Mouse (Mus musculus): ENCODE measurements around the gene Trim40. TPM values are rescaled to one million over a fixed set of nuclear protein-coding genes. Genes with fewer than 3 reads are reported as not detected.

Gene Trim40
- polyA plus RNA-seq, 1 experiment from 2014 or later = not detected

- Histone ChIP-seq H3K4me2 (replicated peaks) (no peak overlapping the region), H3K4me1 (no peaks in the 10 kb centered on the region), H3K27me3 (0 out of 2 replicates have a peak, but pooled peaks cover under 1% of the 10 kb centered on the region), H3K27ac (no peak overlapping the region), H3K4me3 (no peak overlapping the region), H3K36me3 (no peaks in the 10 kb centered on the region), H3K9me3 (replicated peaks) (no peaks in the 10 kb centered on the region), H3K9ac (no peak overlapping the region)
- WGBS = 93% methylated on average over 12 of the region's 12 CpGs
- ATAC-seq (ENCODE audit: low FRiP score) = no peak
Observed at GRCm38 (mm10) chr17:36885132-36885790, 4.7 kb downstream of the Trim40 start.

DNA sequence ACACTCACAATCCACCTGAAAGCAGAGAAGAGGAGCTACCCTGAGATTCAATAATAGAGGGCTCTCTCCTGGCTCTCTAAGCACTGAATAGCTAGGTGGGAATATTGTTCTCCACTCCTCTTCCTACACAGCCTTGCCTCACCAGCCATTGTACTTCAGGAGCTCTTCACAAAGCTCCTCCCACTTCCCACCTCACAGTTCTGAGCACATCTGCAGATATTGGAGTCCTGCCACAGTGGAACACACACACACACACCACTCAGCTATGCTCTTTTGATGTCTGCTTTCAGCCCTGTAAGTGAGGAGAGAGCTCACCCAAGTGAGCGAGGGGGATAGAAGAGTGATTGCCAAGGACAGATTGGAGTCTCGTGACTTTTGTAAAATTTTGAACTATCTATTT is 6.6 kb downstream of the Trim40 start:
- WGBS = 87% methylated on average over 2 of the region's 2 CpGs
- Histone ChIP-seq H3K4me2 (replicated peaks) (no peak overlapping the region), H3K9ac (no peak overlapping the region)

DNA sequence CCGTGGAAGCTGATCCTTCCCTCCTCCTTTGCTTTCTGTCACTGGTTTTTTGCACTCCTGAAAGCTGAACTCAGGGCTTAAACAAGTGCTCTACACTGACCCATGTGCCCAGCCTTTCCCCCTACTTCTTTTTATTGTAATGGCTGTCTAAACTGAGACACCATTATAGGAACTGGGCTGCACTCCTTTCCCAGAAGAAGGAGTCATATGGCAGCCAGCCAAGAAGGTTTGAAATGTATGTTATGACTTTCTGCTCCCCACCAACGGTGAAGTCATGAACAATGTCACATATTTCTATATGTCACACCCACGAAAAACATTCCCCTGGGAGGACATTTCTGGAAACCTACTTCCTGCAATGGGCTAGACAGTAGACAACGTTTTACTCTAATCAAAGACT is 15.3 kb downstream of the Trim40 start:
- Histone ChIP-seq H3K9me3 (replicated peaks) (no peaks in the 10 kb centered on the region), H3K9ac (no peak overlapping the region), H3K36me3 (no peaks in the 10 kb centered on the region), H3K4me3 (no peak overlapping the region), H3K27ac (no peak overlapping the region), H3K4me2 (replicated peaks) (no peak overlapping the region), H3K4me1 (no peaks in the 10 kb centered on the region), H3K27me3 (no peaks in the 10 kb centered on the region)
- WGBS = 63% methylated on average over 4 of the region's 4 CpGs
- no peak for ATAC-seq (ENCODE audit: low FRiP score)

More for the DNA sequence above, 6.6 kb downstream of the Trim40 start:
- H3K4me3 ChIP-seq = no peak overlapping the region
- H3K4me1 ChIP-seq = no peaks in the 10 kb centered on the region
- ATAC-seq (ENCODE audit: low FRiP score) = no peak
- H3K27me3 ChIP-seq = no peaks in the 10 kb centered on the region
- H3K27ac ChIP-seq = no peak overlapping the region
- no peaks in the 10 kb centered on the region for H3K36me3 ChIP-seq
- H3K9me3 ChIP-seq (replicated peaks) = no peaks in the 10 kb centered on the region

GRCm38 (mm10) chr17:36869955-36870810 is 19.7 kb downstream of the Trim40 start:
- no peaks in the 10 kb centered on the region for H3K36me3 ChIP-seq
- 0 out of 2 replicates have a peak, but pooled peaks cover 7% of the 10 kb centered on the region for H3K4me1 ChIP-seq
- H3K27ac ChIP-seq = no peak overlapping the region
- H3K4me2 ChIP-seq (replicated peaks) = no peak overlapping the region
- no peak overlapping the region for H3K9ac ChIP-seq
- H3K27me3 ChIP-seq = peaks cover 17% of the 10 kb centered on the region
- WGBS = 78% methylated on average over 25 of the region's 25 CpGs
- no peak for ATAC-seq (ENCODE audit: low FRiP score)
- H3K9me3 ChIP-seq (replicated peaks) = no peaks in the 10 kb centered on the region
- no peak overlapping the region for H3K4me3 ChIP-seq

- Histone ChIP-seq H3K36me3 (no peaks in the 10 kb centered on the region), H3K4me1 (0 out of 2 replicates have a peak, but pooled peaks cover 7% of the 10 kb centered on the region), H3K9ac (no peak within 1 kb of the TSS), H3K27me3 (peaks cover 17% of the 10 kb centered on the region), H3K27ac (no peak within 1 kb of the TSS), H3K9me3 (replicated peaks) (no peaks in the 10 kb centered on the region), H3K4me3 (no peak within 1 kb of the TSS), H3K4me2 (replicated peaks) (no peak within 1 kb of the TSS)
- no peak for ATAC-seq (ENCODE audit: low FRiP score)
- 82% methylated on average over 4 of the region's 4 CpGs for whole genome bisulfite sequencing
Observed at GRCm38 (mm10) chr17:36869284-36869954, 20.5 kb downstream of the Trim40 start, which contains the start of gene Trim10. Gene Trim10 (plus strand): TSS chr17:36869574.

GRCm38 (mm10) chr17:36868836-36869235 is 21.1 kb downstream of the Trim40 start:
- Histone ChIP-seq H3K4me1 (0 out of 2 replicates have a peak, but pooled peaks cover 7% of the 10 kb centered on the region), H3K9me3 (replicated peaks) (no peaks in the 10 kb centered on the region), H3K4me3 (no peak overlapping the region), H3K36me3 (no peaks in the 10 kb centered on the region), H3K27me3 (peaks cover 17% of the 10 kb centered on the region), H3K4me2 (replicated peaks) (no peak overlapping the region), H3K9ac (no peak overlapping the region), H3K27ac (no peak overlapping the region)
- WGBS = 78% methylated on average over 2 of the region's 2 CpGs
- ATAC-seq (ENCODE audit: low FRiP score) = no peak

GRCm38 (mm10) chr17:36866719-36867527 is 23.0 kb downstream of the Trim40 start, which contains the start of gene Trim15:
Gene Trim15 (minus strand): TSS chr17:36867210.
- no peak within 1 kb of the TSS for H3K27ac ChIP-seq
- no peaks in the 10 kb centered on the region for H3K9me3 ChIP-seq (replicated peaks)
- H3K4me1 ChIP-seq = 0 out of 2 replicates have a peak, but pooled peaks cover 7% of the 10 kb centered on the region
- 16% methylated on average over 29 of the region's 29 CpGs for WGBS
- H3K4me3 ChIP-seq = peak within 1 kb of the TSS; percentile 13; the same call in 1 of the 2 replicates
- H3K36me3 ChIP-seq = no peaks in the 10 kb centered on the region
- no peak for ATAC-seq (ENCODE audit: low FRiP score)
- H3K9ac ChIP-seq = 0 out of 2 replicates have a peak within 1 kb of the TSS, but pooled peaks have one; percentile 2
- peaks cover 17% of the 10 kb centered on the region for H3K27me3 ChIP-seq
- peak within 1 kb of the TSS; percentile 44 for H3K4me2 ChIP-seq (replicated peaks)

- 0 out of 2 replicates have a peak, but pooled peaks cover under 1% of the 10 kb centered on the region for H3K4me1 ChIP-seq
- no peak overlapping the region for H3K4me2 ChIP-seq (replicated peaks)
- H3K27ac ChIP-seq = no peak overlapping the region
- H3K4me3 ChIP-seq = no peak overlapping the region
- H3K36me3 ChIP-seq = peaks cover 30% of the 10 kb centered on the region
- peaks cover 5% of the 10 kb centered on the region for H3K27me3 ChIP-seq
- H3K9ac ChIP-seq = no peak overlapping the region
- WGBS = 64% methylated on average over 2 of the region's 2 CpGs
- H3K9me3 ChIP-seq (replicated peaks) = no peaks in the 10 kb centered on the region
- no peak for ATAC-seq (ENCODE audit: low FRiP score)
Observed at GRCm38 (mm10) chr17:36861680-36862079, 28.2 kb downstream of the Trim40 start.

DNA sequence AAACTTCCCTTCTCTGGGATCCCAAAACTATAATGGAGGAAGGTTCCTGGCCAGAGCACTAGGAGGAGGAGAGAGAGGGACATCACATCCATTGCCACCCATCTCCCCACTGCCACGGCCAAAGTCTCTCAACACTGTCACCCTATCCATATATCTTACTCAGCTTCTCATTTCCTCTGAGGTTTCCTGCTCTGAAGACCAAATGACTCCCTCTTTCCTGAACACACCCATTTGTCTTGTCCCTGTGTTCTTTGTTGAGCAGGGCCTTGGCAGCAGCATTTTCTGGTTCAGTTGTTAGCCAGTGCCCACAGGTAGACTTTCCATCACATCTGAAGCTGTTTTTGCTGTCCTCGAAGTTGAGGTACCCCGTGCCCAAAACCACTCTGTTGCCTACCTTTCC is 31.7 kb downstream of the Trim40 start:
- no peaks in the 10 kb centered on the region for H3K9me3 ChIP-seq (replicated peaks)
- H3K4me3 ChIP-seq = no peak overlapping the region
- peaks cover 64% of the 10 kb centered on the region for H3K36me3 ChIP-seq
- 98% methylated on average over 3 of the region's 3 CpGs for WGBS
- no peaks in the 10 kb centered on the region for H3K27me3 ChIP-seq
- H3K27ac ChIP-seq = no peak overlapping the region
- no peak overlapping the region for H3K4me2 ChIP-seq (replicated peaks)
- ATAC-seq (ENCODE audit: low FRiP score) = no peak
- H3K4me1 ChIP-seq = no peaks in the 10 kb centered on the region
- H3K9ac ChIP-seq = no peak overlapping the region

GRCm38 (mm10) chr17:36856236-36856635 is 33.7 kb downstream of the Trim40 start:
- Histone ChIP-seq H3K9me3 (replicated peaks) (no peaks in the 10 kb centered on the region), H3K4me1 (no peaks in the 10 kb centered on the region), H3K36me3 (peaks cover 82% of the 10 kb centered on the region), H3K9ac (no peak overlapping the region), H3K27ac (no peak overlapping the region), H3K4me2 (replicated peaks) (no peak overlapping the region), H3K27me3 (no peaks in the 10 kb centered on the region), H3K4me3 (no peak overlapping the region)
- no peak for ATAC-seq (ENCODE audit: low FRiP score)
- 97% methylated on average over 4 of the region's 4 CpGs for WGBS

DNA sequence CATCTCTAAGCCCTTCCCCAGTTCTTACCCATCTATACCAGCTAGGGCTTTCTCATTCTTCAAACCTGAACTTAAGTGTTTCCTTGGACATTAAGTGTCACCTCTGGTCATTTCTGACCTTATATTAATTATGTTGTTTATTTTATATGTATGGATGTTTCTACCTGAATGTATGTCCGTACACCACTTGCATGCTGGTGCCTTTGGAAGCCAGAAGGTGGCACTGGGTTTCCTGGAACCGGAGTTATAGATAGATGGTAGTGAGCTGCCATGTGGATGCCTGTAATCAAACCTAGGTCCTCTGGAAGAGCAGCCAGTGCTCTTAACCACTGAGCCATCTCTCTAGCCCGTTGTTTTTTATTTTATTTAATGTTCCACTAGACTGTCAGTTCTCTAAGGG is 34.4 kb downstream of the Trim40 start:
- Histone ChIP-seq H3K9me3 (replicated peaks) (no peaks in the 10 kb centered on the region), H3K36me3 (peaks cover 89% of the 10 kb centered on the region), H3K27ac (no peak overlapping the region), H3K9ac (no peak overlapping the region), H3K4me2 (replicated peaks) (no peak overlapping the region), H3K4me1 (no peaks in the 10 kb centered on the region), H3K27me3 (no peaks in the 10 kb centered on the region), H3K4me3 (no peak overlapping the region)
- ATAC-seq (ENCODE audit: low FRiP score) = no peak
- WGBS = 95% methylated on average over 3 of the region's 3 CpGs

All from hindbrain, embryonic 12.5 days (tissue).